Mouse (Mus musculus): ENCODE measurements at regions not wholly inside any gene's neighbourhood (a gene's known extent, or its start where the extent isn't known, plus 50 kb on each side); places are given as distances from the start of the nearest gene placed in this dataset.
A peak's percentile ranks its signal among the peaks of the same experiment; 100 is the strongest.

DNA sequence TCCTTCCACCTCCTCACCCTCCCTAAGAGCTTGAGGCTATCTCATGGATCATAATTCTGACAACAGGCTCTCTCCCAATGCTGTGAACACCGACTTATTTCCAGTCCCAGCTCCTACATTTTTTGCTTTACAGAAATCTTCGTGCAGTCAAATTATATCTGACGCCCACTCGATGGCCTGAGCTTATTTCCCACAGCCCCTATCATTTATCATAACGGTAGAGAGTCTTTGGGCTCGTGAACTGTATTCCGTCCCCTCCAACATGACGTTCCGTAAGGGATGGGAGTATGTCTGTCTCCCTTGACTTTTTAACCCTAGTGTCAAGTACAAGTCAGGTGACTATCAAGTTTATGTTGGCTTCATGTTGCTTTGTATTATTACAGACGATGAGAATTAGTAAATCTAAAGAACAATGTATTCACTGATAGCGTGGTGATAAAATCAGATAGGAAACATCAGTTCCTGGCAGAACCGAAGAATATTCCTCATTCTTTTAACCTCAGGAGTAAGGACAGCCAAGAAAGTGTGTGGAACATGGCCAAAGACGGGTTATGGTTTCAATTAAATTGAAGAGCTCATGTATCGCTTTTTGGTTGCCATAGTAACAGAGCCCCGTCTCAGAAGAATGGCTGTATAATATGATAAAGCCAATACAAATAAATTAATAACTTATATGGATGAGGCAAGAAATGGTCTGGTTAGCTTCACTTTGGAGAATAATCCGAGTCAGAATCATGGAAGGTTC is 145.5 kb upstream of the Dyrk2 start:
- no peak for DNase-seq

DNA sequence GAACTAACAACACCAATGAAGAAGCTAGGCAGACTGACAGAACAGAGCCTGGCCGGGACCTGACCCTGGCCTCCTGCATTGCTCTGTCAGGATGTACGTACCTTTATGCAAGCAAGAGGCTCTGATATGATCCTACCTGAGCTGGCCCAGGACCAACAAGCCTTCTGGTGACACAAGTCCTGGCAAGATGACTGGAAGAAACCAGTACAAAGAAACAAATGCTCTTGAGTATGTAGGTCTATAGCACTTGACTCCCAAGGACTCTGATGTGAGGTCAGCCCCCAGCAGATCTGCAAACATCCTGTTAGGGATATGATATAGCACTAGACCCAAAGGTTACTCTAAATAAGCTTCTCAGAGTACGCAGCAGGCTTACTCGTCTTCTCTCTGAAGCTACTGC is 144.7 kb upstream of the Dyrk2 start:
- no peak for DNase-seq

DNA sequence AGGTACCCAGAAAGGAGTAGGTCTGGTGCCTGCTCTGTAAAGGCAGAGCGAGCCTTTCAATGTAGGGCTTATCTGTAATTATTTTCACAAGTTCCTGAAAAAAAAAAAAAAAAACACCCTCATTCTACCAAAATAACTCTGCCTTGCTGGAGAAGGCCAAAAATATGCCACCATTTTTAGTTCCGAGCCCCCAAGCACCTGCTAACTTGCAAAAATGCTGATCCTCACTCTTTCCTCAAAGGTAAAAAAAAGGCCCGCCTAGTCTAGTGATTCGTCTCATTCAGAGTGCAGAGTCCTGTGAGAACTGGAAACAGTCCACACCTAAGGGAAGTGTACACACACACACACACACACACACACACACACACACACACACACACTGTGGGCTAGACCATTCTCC is 143.7 kb upstream of the Dyrk2 start:
- no peak for DNase-seq

DNA sequence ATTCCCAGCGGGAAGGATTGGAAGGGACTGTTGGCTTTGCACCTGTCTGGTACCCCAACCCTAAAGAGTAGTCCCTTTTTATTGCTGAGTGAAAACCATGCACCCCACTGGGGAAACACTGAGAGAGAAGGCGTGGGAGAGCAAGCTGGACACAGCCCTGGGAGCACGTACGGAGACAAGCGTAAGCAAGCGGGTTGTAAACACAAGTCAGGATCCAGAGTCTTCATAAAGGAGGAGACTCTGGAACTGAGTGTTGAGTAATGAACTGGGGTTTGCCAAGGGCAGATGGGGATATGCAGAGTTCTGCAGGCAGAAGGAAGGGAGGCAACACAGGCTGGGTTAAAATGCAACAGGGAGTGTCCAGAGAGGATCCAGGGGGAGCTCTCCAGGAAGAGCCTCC is 141.5 kb upstream of the Dyrk2 start:
- no peak for DNase-seq

DNA sequence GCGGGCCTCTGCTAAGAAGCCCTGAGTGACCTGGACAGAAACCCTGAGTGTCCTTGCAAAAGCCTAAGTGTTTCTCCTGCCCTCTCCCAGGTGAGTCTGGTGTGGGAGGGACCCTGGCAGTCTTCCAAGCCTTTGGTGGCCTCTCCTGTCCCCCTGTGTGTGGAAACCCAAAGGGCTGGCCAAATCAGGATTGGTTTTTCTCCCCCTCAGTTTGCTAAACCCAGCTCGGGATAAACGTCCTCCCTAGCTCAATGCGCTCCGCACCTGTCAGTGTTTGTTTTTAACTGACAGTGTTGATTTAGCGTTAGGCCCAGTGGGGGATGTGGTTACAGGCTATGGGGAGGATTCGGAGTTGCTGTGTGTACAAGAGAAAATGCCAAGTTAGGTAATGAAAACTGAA is 140.9 kb upstream of the Dyrk2 start:
- DNase-seq: no peak

DNA sequence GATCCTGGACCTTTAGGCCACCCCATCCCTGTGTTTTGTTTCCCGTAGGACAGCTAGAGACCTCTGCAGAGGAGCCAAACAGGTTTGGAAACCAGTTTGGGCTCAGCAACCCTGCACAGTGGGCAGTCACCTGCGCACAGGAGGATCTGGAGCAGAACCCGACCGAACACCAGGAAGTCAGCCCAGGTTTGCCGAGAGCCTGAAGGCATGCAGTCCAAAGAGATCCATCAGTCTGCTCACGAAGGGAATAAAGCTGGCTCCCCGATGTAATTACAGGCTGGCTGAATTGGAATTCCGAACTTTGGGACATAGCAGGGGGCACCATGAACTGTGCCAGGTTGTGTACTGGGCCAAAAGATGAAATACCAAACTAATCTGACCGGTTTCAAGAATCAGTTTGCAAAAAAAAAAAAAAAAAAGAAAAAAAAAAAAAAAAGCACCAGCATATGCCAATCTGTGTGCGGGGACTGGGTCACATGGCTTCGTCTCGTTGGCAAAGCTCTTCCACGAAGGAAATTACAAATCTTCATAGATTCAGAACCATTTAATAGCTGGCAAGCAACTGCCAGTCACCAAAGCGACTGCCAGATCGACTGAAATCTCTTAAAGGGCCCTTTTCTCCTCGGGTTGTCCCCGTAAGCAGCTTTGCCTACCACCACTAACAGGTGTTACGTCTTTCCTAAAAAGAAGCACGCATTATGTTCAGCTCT is 137.0 kb upstream of the Dyrk2 start:
- DNase-seq: peak; percentile 73 to 79

DNA sequence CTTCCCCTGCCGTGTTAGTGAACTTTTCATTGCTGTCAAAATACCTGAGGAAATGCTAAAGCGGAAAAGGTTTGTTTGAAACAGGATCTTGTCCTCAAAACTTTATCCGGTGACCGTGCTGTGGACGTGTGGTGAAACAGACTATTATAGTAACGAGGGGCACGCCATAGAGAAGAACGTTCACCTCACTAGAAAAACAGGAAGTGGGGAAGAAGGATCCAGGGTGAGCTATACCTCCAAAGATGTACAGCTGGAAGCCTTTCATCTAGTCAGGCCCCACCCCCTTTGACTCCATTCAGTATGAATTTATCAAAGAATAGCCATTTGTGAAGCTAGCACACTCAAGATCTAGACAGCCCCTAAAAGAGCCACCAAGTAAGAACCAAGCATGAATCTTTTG is 135.5 kb upstream of the Dyrk2 start:
- no peak for DNase-seq

DNA sequence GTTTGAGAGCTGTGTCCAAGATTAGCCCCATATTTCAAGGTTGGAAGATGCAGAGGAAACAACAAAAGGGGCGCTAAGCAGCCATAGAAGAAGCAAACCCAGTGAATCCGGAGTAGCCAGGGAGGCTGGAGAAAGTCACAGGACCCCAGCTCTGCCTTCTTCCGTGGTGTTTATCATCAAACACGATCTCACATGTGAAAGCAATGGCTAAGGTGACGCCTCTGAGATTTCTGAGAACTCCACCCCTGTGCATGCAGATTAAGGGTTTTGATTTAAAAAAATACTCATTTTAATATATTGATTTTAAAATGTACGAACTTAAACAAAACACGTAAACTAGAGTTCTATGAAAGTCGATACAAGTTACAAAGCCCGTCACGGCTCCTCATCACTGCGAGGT is 134.4 kb upstream of the Dyrk2 start:
- no peak for DNase-seq

DNA sequence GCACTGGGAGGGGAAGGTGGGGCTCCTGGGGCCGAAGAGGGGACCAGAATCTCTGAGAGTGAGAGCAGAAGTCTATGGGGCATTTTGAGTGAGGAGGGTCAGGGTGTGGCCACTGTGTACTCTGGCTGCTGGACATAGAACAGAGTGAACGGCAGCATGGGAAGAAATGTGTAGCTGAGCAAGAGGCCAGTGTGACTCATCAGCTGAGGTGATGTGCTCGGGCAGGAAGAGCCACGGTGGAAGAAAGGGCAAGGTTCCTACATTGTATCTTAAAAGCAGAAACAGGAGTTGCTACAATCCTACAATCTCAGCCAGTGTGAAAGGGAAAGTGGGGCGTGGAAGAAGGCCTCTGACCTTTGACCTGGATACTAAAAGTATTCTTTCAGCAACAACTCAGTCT is 133.8 kb upstream of the Dyrk2 start:
- DNase-seq: no peak

DNA sequence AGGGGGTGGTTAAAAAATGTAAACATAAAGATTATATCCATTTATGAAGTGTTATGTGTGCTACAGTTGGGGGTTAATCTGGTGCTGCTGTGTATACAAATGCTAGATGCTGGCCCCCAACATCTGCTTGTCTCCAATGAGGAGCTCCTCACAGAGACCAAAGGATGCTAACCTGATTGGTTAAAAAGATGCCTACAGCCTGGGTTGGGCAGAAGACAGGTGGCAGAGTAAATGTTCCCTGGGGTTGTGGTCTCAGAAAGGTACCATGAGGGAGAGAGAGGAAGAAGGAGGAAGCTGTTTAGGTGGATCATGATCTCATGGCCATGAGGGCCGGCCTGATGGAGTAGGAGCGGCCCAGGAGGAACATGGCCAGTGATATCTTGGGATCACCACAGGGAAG is 133.0 kb upstream of the Dyrk2 start:
- no peak for DNase-seq

DNA sequence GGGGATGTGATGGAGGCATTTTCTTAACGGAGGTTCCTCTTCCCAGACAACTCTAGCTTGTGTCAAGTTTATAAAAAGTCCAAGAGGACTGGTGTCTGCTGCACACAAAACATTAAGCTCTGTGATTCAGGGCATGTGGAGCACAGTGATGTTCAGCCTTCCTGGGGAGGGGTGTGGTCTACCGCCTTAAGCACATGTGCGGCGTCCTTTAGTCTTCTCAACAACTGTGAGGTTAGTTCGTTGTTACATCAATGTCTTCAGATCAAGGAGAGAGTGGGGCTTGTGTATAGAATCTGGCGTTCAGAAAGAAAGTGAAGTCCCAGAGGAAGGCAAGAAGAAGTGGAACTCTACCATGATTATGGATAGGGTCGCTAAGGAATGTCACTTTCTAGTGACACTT is 131.9 kb upstream of the Dyrk2 start:
- DNase-seq: no peak

DNA sequence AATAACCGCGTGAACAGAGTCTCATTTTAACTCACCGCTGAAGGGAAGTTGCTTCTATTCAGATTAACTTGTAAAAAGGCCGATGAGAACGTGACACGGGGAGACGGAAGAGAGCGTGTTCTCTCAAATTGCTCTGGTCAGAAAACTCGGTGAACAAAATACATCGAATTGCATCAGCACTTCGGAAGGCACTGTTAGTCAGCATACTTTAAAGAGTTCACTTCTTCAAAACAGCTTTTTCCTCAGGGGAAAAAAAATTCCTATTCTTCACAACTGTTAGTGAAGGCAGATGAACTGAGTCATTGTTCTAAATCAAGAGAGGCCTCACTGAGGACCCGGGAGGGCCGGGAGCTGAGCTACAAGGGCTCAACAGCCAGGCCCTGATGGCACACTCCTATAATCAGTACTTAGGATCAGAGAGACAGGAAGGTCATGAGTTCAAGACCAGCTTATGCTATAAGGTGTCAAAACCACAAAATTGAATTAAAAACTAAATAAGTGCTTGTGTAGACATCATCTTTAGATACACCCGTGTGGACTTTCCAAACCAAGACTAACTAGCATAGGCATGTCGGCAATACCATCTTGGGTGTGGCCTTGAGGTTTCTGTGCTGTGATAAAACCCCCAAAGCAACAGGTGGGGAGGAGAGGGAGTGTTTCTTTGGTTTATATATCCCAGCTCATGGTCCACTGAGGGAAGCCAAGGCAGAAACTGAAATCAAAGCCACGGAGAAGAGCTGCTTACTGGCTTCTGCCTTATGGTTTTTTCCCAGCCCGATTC is 131.2 kb upstream of the Dyrk2 start:
- no peak for DNase-seq

DNA sequence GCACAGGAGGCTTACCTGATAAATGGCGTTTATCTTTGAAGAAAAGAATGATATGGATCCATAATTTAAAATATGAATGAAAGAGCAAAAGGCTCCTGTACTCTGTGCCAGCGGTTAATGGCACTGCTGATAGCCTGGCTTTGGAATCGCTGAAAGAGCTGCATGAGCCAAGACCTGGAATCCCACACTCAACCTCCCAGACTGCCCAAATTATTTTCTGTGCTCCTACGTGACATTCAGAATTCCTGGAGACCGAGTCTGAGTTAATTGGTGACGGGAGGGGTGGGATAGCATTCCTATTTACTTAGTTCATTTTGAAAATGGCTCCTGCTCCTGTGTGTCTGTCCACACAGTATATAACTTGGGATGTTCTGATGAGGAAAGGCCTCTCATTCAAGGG is 129.0 kb upstream of the Dyrk2 start:
- DNase-seq: no peak

DNA sequence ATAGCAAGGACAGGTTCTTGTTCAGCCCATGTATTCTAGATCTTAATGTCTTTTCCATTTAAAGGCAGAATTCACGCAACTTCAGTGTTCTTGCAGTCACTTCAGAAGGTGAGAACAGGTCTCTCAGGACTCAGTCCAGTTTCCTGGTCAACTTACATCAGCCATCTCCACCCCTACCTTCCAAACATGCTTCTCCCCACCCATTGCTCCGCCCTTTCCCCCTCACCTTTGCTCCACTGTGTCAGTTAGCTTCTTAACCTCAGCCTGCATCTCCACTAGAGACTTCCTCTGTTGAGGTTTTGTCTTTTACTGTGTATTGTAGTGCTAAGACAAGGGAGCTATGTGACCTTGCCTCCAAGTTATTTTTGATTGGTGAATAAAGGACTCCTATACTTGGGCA is 127.0 kb upstream of the Dyrk2 start:
- DNase-seq: no peak

DNA sequence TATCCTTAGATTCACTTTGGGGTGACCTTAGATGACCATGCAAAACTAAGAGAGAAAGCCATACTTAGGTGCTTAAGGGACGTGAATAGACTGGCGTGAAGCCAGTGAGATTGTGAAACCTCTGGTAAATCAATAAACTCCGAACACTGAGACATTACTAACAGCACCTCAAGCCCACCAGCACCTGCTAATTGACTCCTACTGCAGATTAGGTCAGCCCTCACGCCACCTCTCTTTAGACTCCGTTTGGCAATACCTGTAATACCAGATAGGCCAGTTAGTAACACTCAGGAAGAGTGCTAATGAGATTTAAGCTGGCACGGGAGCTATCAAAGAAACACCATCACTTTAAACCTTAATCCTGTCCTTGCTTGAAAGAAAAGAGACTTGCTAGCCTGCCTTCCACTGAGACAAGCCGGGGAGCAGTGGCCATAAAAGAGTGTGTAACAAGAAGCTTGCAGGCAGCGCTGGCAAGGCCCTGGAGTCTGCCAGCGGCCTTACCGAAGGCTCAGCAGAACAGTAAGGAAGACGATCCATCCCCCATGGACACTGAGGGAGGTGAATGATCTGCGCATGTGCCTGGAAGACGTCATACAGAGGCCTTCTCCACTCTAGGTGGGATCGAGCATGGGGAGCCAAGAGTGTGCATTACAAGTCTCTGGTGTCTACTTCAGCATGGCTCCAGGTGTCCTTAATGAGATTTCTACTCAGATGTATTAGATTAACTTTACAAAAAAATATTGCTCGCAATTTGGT is 124.0 kb upstream of the Dyrk2 start:
- DNase-seq: no peak

DNA sequence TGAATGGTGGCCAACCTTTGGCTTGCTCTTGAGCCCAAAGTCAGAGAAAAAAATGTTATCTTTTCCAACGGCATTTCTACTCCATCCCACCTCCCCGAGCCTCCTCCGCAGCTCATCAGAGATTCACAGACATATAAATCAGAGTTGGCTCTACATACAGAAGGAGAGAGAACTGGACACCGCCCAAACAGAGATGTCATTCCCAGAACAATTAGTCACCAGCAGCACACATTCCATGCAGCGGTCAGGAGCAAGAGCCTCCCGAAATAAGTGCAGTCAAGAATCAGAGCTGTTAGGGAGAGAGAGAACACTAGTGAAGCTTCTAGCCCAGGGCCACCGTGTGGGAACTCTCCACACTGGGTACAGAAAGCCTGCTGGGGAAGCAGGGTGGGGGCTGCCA is 121.2 kb upstream of the Dyrk2 start:
- no peak for DNase-seq

DNA sequence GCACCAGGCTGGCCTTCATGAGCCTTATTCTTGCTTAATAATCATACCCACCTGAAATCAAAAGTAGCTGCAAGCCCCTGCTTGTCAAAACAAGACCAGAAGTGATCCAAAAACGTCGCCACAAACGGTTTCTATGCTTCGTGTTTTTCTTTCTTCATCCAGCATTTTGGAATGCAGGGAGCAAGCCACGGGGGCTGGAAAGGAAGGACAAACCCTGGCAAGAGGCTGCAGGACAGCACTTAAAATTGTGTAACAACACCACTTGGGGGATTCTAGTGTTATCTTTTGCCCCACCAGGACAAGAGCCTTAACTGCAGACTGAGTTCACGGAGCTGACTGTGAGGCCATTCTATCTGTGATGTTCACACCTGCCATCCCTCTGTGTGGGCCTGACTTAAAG is 120.5 kb upstream of the Dyrk2 start:
- no peak for DNase-seq

DNA sequence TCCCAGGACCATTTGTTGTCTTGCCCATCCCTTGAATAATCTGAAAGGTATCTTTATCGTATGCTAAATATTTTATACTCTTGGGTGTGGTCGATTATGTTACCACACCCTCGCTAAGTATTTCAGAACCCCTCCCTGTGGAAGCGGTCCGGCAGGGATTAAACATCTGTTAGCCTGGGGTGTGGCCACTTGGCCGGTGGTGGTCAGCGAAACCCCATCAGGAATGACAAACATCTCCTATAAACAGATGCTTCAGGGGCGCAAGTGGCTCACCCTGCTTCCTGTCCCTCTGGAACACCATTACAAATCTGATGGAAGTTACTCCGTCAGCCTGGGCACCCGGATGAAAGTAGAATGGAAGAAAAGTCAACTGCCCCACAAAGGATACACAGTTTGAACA is 119.8 kb upstream of the Dyrk2 start:
- DNase-seq: no peak

DNA sequence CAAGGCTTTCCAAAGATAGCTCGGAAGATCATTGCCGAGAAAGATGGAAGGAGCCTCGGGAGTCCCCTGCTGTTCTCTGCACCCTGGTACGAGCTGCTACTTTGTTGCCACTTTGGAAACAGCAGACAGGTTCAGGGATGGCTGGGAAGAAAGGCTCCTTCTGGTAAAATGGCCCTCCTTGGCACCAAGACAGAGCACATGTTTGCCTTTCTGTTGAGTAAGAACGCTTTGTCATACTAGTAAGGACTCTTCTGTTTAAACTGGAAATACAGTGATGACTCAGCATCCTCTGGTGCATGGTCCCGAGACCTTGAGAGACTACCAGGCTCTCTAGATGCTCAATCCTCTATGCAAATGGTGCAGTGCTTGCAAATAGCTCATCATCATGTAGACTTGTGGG is 118.2 kb upstream of the Dyrk2 start:
- no peak for DNase-seq

DNA sequence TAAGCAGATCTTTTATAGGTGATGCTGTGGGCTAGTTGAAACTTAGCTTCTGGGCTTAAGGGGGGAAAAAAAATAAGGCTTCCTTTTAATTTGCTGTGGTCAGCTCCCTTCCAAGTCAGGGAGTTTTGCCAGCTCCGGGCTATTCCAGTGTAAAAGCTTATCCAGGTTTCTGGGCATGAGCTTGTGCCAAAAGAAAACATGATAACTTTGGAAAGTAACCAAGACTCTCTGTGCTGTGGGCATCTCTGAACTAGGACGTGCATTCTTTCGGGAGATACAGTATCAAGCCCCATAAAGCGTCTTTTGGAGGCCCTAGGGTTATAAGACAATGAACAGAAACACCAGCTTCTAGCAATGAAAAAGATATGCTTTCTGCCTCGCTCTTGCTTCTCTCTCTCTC is 114.6 kb upstream of the Dyrk2 start:
- no peak for DNase-seq

DNA sequence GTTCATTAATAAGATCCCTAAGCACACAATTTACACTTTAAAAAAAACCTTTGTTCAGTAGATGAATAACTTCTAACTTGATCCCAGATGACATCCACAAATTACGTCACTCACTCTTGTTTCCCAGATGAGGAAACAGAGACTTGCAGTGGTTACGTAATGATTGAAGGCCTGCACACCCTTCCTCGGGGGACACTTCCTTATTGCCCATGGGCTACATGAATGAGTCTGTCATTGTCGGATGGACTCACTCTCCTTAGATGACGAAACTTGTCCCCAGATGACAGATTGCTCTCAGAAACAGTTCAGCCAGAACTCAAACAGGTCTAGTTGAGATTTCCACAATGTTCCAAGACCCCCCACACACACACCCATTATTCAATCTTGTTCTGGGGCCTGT is 111.4 kb upstream of the Dyrk2 start:
- DNase-seq: no peak

DNA sequence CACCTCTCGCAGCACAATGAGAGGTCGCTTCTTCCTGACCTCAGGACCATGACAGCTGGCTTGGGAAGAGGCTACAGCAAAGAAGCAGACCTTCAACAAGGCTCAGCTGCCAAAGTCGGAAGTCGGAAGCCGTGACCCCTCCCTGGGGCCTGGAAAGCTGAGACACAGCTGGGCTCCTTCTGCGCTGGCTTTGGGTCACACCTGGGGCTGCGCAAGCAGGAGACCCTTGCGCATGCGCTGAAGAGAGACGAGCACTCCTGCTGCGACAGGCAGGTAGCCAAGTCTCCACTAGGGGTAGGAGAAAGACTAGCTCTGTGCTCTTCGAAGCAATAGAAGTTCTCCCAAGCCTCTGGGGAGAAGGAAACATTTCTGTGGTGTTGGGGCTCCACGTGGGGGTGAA is 109.3 kb upstream of the Dyrk2 start:
- no peak for DNase-seq

DNA sequence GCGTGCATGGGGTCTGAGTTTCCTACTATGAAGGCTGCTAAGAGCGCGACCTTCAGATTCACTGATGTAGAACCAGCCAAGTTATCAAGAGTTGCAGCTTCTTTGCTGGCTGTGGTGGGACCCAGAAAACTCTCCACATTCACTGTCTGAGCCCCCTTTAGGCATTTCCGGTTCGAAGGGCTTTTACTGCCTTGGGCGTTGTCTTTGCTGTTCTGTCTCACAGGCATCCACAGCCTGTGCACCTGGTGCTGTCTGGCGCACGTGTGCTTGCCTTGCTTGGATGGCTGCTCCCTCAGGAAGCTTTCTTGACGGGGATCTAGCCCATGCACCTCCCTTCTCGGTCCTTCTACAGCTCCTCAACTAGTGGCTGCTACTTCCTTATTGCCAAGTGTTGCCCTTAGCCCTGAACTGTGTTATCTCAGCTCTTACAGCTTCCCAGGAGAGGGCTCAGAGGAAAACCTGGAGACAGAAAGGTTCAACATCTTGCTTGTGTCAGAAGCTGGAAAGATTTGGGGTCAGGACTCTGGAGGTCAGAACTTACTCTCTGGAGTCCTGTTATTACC is 108.3 kb upstream of the Dyrk2 start:
- DNase-seq: no peak
